In genomic region chr15:87384279-87385066, GRCm38 (mm10) we compare ENCODE assay signal across 24 mouse cellular contexts.
DNase-seq lines count a peak whose midpoint lies in the region; ATAC-seq and TF ChIP-seq lines count a peak whose summit lies in the region.
"Had no signal": no experiment of that assay in that cellular context is flagged by ENCODE, and none has a peak within 500 bp of the region (broad histone marks: within the 10 kb centered on the region; RNA-seq: fewer than 3 reads in every experiment).

No protein-coding gene starts in this region.

- 31% methylated on average over 13 of the region's 13 CpGs for WGBS in kidney, embryonic 14.5 days
- WGBS in kidney, adult 2 months = 36% methylated on average over 13 of the region's 13 CpGs
- WGBS in embryonic facial prominence, embryonic 11.5 days = 62% methylated on average over 13 of the region's 13 CpGs

- DNase-seq in cerebellum, postnatal 25 days = peak; percentile 51 to 52
- DNase-seq in cerebellum, adult 11-12 months = no peak
- no peak for DNase-seq in kidney, adult 2 months
- DNase-seq in brain, adult 2 months (ENCODE audit: low read depth, low spot score) = peak; percentile 27
- DNase-seq in embryonic facial prominence, embryonic 11.5 days (ENCODE audit: low spot score) = peak; percentile 7
- no peak for DNase-seq in frontal cortex, postnatal 14 days (ENCODE audit: low spot score in 2 of 2)
- no peak for DNase-seq in right cerebral cortex, postnatal 10 days (ENCODE audit: low spot score in 2 of 2)
- DNase-seq: adrenal gland, postnatal 25 days; gastrocnemius, postnatal 36 days; heart, adult 2 months; heart, postnatal 14 days; kidney, adult 11 months; kidney, postnatal 36 days; layer of hippocampus, postnatal 36 days; lung, adult 2 months; lung, postnatal 14 days; right cerebral cortex, postnatal 4 days; thymus, adult 18-20 months; thymus, postnatal 4 days had no signal

- H3K4me1 ChIP-seq in kidney, embryonic 14.5 days (ENCODE audit: control insufficient read depth, insufficient read depth, low read length) = no peaks in the 10 kb centered on the region
- H3K4me1 ChIP-seq in kidney, adult 2 months (ENCODE audit: control insufficient read depth, insufficient read depth, low read length) = no peaks in the 10 kb centered on the region
- H3K4me1 ChIP-seq in embryonic facial prominence, embryonic 11.5 days (ENCODE audit: control insufficient read depth, insufficient read depth, low read length) = no peaks in the 10 kb centered on the region
- H3K4me1 ChIP-seq: heart, embryonic 13.5 days; limb, embryonic 13.5 days; liver, embryonic 12.5 days had no signal

- TF ChIP-seq CTCF in kidney, adult 2 months (conservative IDR thresholded peaks at IDR 0.05; ENCODE audit: insufficient read depth, insufficient read length, low read depth, low read length) = no peak

- no peak overlapping the region for H3K9ac ChIP-seq in kidney, embryonic 14.5 days (ENCODE audit: low read depth, low read length)
- H3K9ac ChIP-seq in embryonic facial prominence, embryonic 11.5 days (replicated peaks; ENCODE audit: low read length) = no peak overlapping the region
- H3K9ac ChIP-seq: heart, embryonic 13.5 days; limb, embryonic 13.5 days; liver, embryonic 12.5 days; midbrain, embryonic 15.5 days had no signal

- H3K36me3 ChIP-seq in kidney, embryonic 14.5 days (ENCODE audit: control insufficient read depth, insufficient read depth, low read length) = no peaks in the 10 kb centered on the region
- no peaks in the 10 kb centered on the region for H3K36me3 ChIP-seq in kidney, adult 2 months (ENCODE audit: control insufficient read depth, insufficient read depth, low read length)
- H3K36me3 ChIP-seq in embryonic facial prominence, embryonic 11.5 days (replicated peaks; ENCODE audit: control insufficient read depth, insufficient read depth, low read depth, low read length) = no peaks in the 10 kb centered on the region
- H3K36me3 ChIP-seq: heart, embryonic 13.5 days; limb, embryonic 13.5 days; liver, embryonic 12.5 days; midbrain, embryonic 15.5 days had no signal

- no peak overlapping the region for H3K4me3 ChIP-seq in kidney, embryonic 14.5 days (ENCODE audit: low read length)
- H3K4me3 ChIP-seq in kidney, adult 2 months (ENCODE audit: insufficient read depth, low read depth, low read length) = no peak overlapping the region
- H3K4me3 ChIP-seq in embryonic facial prominence, embryonic 11.5 days (ENCODE audit: low read depth, low read length) = no peak overlapping the region
- H3K4me3 ChIP-seq: heart, adult 2 months; heart, embryonic 13.5 days; limb, embryonic 13.5 days; liver, embryonic 12.5 days; midbrain, embryonic 15.5 days had no signal

- peaks cover 7% of the 10 kb centered on the region; the same call in 1 of the 2 replicates for H3K9me3 ChIP-seq in kidney, embryonic 14.5 days (ENCODE audit: control insufficient read depth, low read length)
- no peaks in the 10 kb centered on the region for H3K9me3 ChIP-seq in embryonic facial prominence, embryonic 11.5 days (replicated peaks; ENCODE audit: control insufficient read depth, low read length)
- H3K9me3 ChIP-seq: heart, embryonic 13.5 days had no signal

- H3K27ac ChIP-seq in kidney, embryonic 14.5 days (ENCODE audit: low read depth, low read length) = no peak overlapping the region
- H3K27ac ChIP-seq in kidney, adult 2 months (ENCODE audit: insufficient read depth, low read depth, low read length) = no peak overlapping the region
- H3K27ac ChIP-seq in embryonic facial prominence, embryonic 11.5 days (replicated peaks; ENCODE audit: low read depth, low read length) = no peak overlapping the region
- H3K27ac ChIP-seq: heart, adult 2 months; heart, embryonic 13.5 days; limb, embryonic 13.5 days; liver, embryonic 12.5 days; midbrain, embryonic 15.5 days had no signal

- H3K27me3 ChIP-seq in kidney, embryonic 14.5 days (ENCODE audit: control insufficient read depth, insufficient read depth, low read length) = no peaks in the 10 kb centered on the region
- H3K27me3 ChIP-seq in kidney, adult 2 months (replicated peaks; ENCODE audit: control insufficient read depth, insufficient read depth, low read length) = no peaks in the 10 kb centered on the region
- no peaks in the 10 kb centered on the region for H3K27me3 ChIP-seq in embryonic facial prominence, embryonic 11.5 days (ENCODE audit: control insufficient read depth, insufficient read depth, low read length)
- H3K27me3 ChIP-seq: heart, embryonic 13.5 days; limb, embryonic 13.5 days; liver, embryonic 12.5 days; midbrain, embryonic 15.5 days had no signal

- ATAC-seq in kidney, embryonic 14.5 days (ENCODE audit: low FRiP score, low TSS enrichment) = peak; percentile 65; the same call in 1 of the 2 replicates
- ATAC-seq in embryonic facial prominence, embryonic 11.5 days (replicated peaks; ENCODE audit: insufficient number of reproducible peaks, low FRiP score, low TSS enrichment, low read depth) = no peak
- ATAC-seq: liver, embryonic 12.5 days; midbrain, embryonic 15.5 days had no signal

- no peak for TF ChIP-seq POLR2A in kidney, adult 2 months (IDR thresholded peaks at IDR 0.05; ENCODE audit: low read depth, low read length)

- H3K4me2 ChIP-seq in kidney, embryonic 14.5 days (replicated peaks; ENCODE audit: low read depth, low read length) = no peak overlapping the region
- H3K4me2 ChIP-seq in embryonic facial prominence, embryonic 11.5 days (ENCODE audit: low read depth, low read length) = no peak overlapping the region
- H3K4me2 ChIP-seq: heart, embryonic 13.5 days; limb, embryonic 13.5 days; liver, embryonic 12.5 days; midbrain, embryonic 15.5 days had no signal

Comparison
In these comparisons a context has a peak if more than half of its experiments do, and no peak if none do; other contexts are left out.
1. DNase-seq: peak in cerebellum, postnatal 25 days (2 of 2), brain, adult 2 months (single experiment) and embryonic facial prominence, embryonic 11.5 days (single experiment); none in cerebellum, adult 11-12 months (single experiment), kidney, adult 2 months (single experiment), frontal cortex, postnatal 14 days (0 of 2) and right cerebral cortex, postnatal 10 days (0 of 2).